Mouse (Mus musculus): ENCODE measurements around the gene Nob1. TPM values are rescaled to one million over a fixed set of nuclear protein-coding genes. Genes with fewer than 3 reads are reported as not detected.
A peak's percentile ranks its signal among the peaks of the same experiment; 100 is the strongest.

Nob1 gene
- polyA plus RNA-seq, 1 experiment from 2014 or later, result 52.0 TPM

DNA sequence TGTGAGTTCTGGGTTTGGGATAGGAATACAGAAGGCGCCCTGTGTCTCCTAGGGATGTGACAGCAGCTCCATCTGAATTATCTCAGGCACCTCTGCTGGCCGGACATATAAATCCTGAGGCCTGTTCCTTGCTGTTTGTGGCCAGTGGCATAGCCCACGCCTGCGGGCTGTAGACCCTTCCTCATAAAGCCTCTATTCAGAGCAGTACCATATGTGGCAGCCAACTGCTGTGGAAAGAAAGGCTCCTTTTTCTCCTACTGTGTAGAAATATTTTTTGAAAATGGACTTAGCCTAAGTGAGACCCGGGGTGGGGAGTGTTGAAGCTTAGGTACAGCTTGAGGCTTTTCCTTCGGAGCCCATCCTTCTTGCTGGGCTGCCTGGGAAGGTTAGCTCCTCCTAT is 33.4 kb upstream of the Nob1 start:
- H3K9ac ChIP-seq (replicated peaks; ENCODE audit: low read length), result no peak overlapping the region
- H3K27ac ChIP-seq (replicated peaks; ENCODE audit: low read depth, low read length), result no peak overlapping the region
- no peak overlapping the region for H3K4me2 ChIP-seq (ENCODE audit: low read length)
- no peaks in the 10 kb centered on the region for H3K9me3 ChIP-seq (ENCODE audit: control insufficient read depth, low read length)
- peaks cover 66% of the 10 kb centered on the region for H3K36me3 ChIP-seq (ENCODE audit: control insufficient read depth, insufficient read depth, low read length)
- no peak for ATAC-seq (ENCODE audit: low FRiP score, low TSS enrichment)
- 95% methylated on average over 6 of the region's 6 CpGs for WGBS
- H3K4me1 ChIP-seq (ENCODE audit: control insufficient read depth, insufficient read depth, low read length), result no peaks in the 10 kb centered on the region
- H3K27me3 ChIP-seq (ENCODE audit: control insufficient read depth, insufficient read depth, low read length), result no peaks in the 10 kb centered on the region
- no peak overlapping the region for H3K4me3 ChIP-seq (replicated peaks; ENCODE audit: low read depth, low read length)
- no peak for DNase-seq

DNA sequence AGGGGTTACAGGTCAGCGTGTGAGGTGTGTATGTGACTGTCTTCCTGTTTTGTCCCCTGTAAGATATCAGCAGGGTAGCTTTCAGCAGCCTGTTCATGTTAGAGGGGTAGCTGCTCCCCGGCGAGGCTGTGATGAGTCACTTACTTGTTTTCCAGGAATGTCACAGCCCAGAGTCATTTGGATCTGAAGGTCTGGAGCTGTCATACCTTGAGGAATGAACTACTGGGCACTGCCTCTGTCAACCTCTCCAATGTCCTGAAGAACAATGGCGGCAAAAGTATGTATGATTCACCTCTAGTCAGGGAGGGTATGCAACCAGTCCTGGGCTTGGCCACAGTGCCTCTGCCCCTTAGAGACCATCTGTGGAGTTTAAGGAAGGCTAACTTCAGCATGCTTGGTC is 32.9 kb upstream of the Nob1 start:
- DNase-seq (no peak), ATAC-seq (ENCODE audit: low FRiP score, low TSS enrichment) (no peak)
- no peaks in the 10 kb centered on the region for H3K4me1 ChIP-seq (ENCODE audit: control insufficient read depth, insufficient read depth, low read length)
- no peak overlapping the region for H3K27ac ChIP-seq (replicated peaks; ENCODE audit: low read depth, low read length)
- H3K4me2 ChIP-seq (ENCODE audit: low read length), result no peak overlapping the region
- H3K9me3 ChIP-seq (ENCODE audit: control insufficient read depth, low read length), result no peaks in the 10 kb centered on the region
- H3K4me3 ChIP-seq (replicated peaks; ENCODE audit: low read depth, low read length), result no peak overlapping the region
- peaks cover 65% of the 10 kb centered on the region for H3K36me3 ChIP-seq (ENCODE audit: control insufficient read depth, insufficient read depth, low read length)
- H3K27me3 ChIP-seq (ENCODE audit: control insufficient read depth, insufficient read depth, low read length), result no peaks in the 10 kb centered on the region
- no peak overlapping the region for H3K9ac ChIP-seq (replicated peaks; ENCODE audit: low read length)
- 87% methylated on average over 4 of the region's 4 CpGs for WGBS

DNA sequence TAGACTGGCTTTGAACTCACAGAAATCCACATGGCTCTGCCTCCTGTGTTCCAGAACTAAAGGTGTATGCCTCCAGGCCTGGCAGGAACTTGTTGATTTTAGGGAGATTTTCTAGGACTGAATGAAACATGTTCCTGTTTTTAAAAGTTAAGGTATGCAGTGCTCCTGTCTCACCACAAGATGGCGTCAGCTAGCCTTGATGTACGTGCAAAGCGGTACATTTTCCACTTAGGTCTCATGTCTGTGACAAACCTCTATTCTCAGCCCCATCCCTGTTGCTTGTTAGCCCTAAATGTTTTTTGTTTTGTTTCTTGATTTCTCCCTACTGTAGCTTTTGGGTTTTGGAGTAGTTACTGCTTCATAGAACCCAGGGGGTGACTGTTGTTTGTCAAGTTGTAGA is 30.4 kb upstream of the Nob1 start:
- DNase-seq (peak; percentile 70), ATAC-seq (ENCODE audit: low FRiP score, low TSS enrichment) (no peak)
- Histone ChIP-seq H3K4me3 (replicated peaks; ENCODE audit: low read depth, low read length) (no peak overlapping the region), H3K4me1 (ENCODE audit: control insufficient read depth, insufficient read depth, low read length) (no peaks in the 10 kb centered on the region), H3K36me3 (ENCODE audit: control insufficient read depth, insufficient read depth, low read length) (peaks cover 44% of the 10 kb centered on the region), H3K27me3 (ENCODE audit: control insufficient read depth, insufficient read depth, low read length) (no peaks in the 10 kb centered on the region), H3K27ac (replicated peaks; ENCODE audit: low read depth, low read length) (no peak overlapping the region), H3K4me2 (ENCODE audit: low read length) (no peak overlapping the region), H3K9me3 (ENCODE audit: control insufficient read depth, low read length) (no peaks in the 10 kb centered on the region), H3K9ac (replicated peaks; ENCODE audit: low read length) (no peak overlapping the region)
- 10% methylated on average over 3 of the region's 3 CpGs for WGBS

DNA sequence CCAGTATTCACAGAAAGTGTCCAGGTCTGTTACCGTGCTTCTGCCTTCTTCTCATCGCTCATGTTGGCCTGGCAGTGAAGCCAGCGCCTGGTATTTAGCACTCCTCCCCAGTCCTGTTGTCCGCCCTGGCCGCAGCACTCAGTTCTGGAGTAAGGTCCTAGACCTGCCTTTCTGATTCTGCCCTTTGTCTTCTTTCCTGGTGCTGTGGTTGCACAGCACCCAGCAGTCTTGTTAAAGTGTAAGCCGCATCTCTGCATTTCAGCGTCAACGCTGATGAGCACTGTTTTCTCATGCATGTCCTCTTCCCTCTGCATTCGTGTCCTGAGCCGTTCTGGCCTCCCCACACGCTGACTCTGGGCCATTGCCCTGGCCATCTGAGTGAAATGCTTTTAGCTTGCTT is 28.5 kb upstream of the Nob1 start:
- Histone ChIP-seq H3K27ac (replicated peaks; ENCODE audit: low read depth, low read length) (no peak overlapping the region), H3K9ac (replicated peaks; ENCODE audit: low read length) (no peak overlapping the region), H3K27me3 (ENCODE audit: control insufficient read depth, insufficient read depth, low read length) (no peaks in the 10 kb centered on the region), H3K9me3 (ENCODE audit: control insufficient read depth, low read length) (no peaks in the 10 kb centered on the region), H3K36me3 (ENCODE audit: control insufficient read depth, insufficient read depth, low read length) (peaks cover 28% of the 10 kb centered on the region), H3K4me1 (ENCODE audit: control insufficient read depth, insufficient read depth, low read length) (no peaks in the 10 kb centered on the region), H3K4me2 (ENCODE audit: low read length) (no peak overlapping the region), H3K4me3 (replicated peaks; ENCODE audit: low read depth, low read length) (no peak overlapping the region)
- DNase-seq, result no peak
- 95% methylated on average over 11 of the region's 11 CpGs for WGBS
- no peak for ATAC-seq (ENCODE audit: low FRiP score, low TSS enrichment)

DNA sequence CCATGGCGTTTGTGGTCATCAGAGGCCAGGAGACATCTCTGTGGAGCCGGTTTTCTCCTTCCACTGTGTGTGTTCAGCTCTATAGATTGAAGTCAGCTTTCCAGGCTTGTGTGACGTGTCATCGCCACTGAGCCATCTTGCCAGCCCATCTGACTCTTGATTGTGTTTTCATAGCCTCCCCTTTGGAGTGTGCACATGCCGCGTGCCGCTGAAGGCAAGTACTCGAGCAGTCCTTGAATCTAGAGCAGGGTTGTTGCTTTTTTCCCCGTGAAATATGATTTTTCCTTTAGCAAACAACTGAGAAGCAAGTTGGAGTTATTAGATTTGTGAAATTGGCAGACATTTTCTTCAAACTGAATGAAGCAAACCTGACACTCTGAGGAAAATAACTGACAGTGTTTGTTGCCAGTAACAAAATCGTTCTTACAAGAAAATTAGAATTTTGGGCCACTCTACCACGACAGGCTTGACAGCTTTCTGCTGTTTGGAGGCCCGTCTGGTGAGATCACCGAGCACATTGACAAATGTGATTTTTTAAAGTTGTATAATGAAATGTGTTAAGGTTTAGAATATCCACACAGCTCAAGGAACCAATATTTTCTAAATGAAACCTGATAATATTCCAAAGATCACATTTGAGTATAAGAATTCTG is 26.7 kb upstream of the Nob1 start:
- 93% methylated on average over 13 of the region's 13 CpGs for WGBS
- ATAC-seq (ENCODE audit: low FRiP score, low TSS enrichment), result no peak
- H3K36me3 ChIP-seq (ENCODE audit: control insufficient read depth, insufficient read depth, low read length), result peaks cover 18% of the 10 kb centered on the region
- H3K9ac ChIP-seq (replicated peaks; ENCODE audit: low read length), result no peak overlapping the region
- no peak overlapping the region for H3K4me2 ChIP-seq (ENCODE audit: low read length)
- no peaks in the 10 kb centered on the region for H3K4me1 ChIP-seq (ENCODE audit: control insufficient read depth, insufficient read depth, low read length)
- H3K9me3 ChIP-seq (ENCODE audit: control insufficient read depth, low read length), result no peaks in the 10 kb centered on the region
- H3K4me3 ChIP-seq (replicated peaks; ENCODE audit: low read depth, low read length), result no peak overlapping the region
- H3K27ac ChIP-seq (replicated peaks; ENCODE audit: low read depth, low read length), result no peak overlapping the region
- DNase-seq, result no peak
- H3K27me3 ChIP-seq (ENCODE audit: control insufficient read depth, insufficient read depth, low read length), result no peaks in the 10 kb centered on the region

DNA sequence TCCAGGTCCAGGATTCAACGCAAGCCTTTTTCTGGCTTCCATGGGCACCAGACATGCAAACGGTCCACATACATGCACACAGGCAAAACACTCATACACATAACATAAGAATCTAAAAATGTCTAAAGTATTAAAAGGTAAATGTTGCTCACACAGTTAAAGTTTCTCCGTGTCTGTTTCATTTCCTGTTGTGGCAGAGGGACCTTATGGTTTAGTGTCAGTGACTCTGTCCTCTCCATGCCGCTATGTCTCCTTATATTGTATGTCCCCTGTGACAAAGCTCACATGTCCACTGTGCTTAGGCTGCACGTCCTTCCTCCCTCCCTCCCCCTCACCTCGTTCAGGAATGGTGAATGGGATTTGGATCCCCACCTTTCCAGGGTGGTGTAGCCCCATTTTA is 24.8 kb upstream of the Nob1 start:
- H3K4me2 ChIP-seq (ENCODE audit: low read length), result no peak overlapping the region
- H3K9me3 ChIP-seq (ENCODE audit: control insufficient read depth, low read length), result no peaks in the 10 kb centered on the region
- no peak overlapping the region for H3K9ac ChIP-seq (replicated peaks; ENCODE audit: low read length)
- no peaks in the 10 kb centered on the region for H3K27me3 ChIP-seq (ENCODE audit: control insufficient read depth, insufficient read depth, low read length)
- no peaks in the 10 kb centered on the region for H3K4me1 ChIP-seq (ENCODE audit: control insufficient read depth, insufficient read depth, low read length)
- no peak for ATAC-seq (ENCODE audit: low FRiP score, low TSS enrichment)
- H3K27ac ChIP-seq (replicated peaks; ENCODE audit: low read depth, low read length), result no peak overlapping the region
- no peak overlapping the region for H3K4me3 ChIP-seq (replicated peaks; ENCODE audit: low read depth, low read length)
- DNase-seq, result no peak
- H3K36me3 ChIP-seq (ENCODE audit: control insufficient read depth, insufficient read depth, low read length), result peaks cover 12% of the 10 kb centered on the region
- 78% methylated on average over 6 of the region's 6 CpGs for WGBS

DNA sequence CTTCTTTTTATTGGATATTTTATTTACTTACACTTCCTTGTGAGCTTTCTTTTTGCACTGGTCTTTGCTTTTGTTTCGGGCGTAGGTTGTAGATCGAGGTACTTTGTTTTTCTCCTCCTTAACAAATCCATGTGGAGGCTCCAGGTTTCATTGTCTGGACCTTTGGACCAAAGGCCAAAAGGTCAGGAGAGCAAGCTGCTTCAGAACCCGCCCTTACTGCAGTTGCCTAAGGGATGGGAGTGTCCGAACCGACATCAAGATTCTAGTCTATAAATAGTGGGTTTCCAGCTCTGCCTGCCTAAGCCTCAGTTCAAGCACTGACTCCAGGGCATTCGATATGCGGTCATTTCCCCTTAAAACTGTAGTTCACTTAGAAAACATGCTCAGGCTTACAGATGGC is 24.3 kb upstream of the Nob1 start:
- Histone ChIP-seq H3K4me3 (replicated peaks; ENCODE audit: low read depth, low read length) (no peak overlapping the region), H3K27me3 (ENCODE audit: control insufficient read depth, insufficient read depth, low read length) (no peaks in the 10 kb centered on the region), H3K9ac (replicated peaks; ENCODE audit: low read length) (no peak overlapping the region), H3K9me3 (ENCODE audit: control insufficient read depth, low read length) (no peaks in the 10 kb centered on the region), H3K4me1 (ENCODE audit: control insufficient read depth, insufficient read depth, low read length) (no peaks in the 10 kb centered on the region), H3K4me2 (ENCODE audit: low read length) (no peak overlapping the region), H3K36me3 (ENCODE audit: control insufficient read depth, insufficient read depth, low read length) (peaks cover 12% of the 10 kb centered on the region), H3K27ac (replicated peaks; ENCODE audit: low read depth, low read length) (no peak overlapping the region)
- no peak for DNase-seq
- WGBS, result 25% methylated on average over 8 of the region's 8 CpGs
- ATAC-seq (ENCODE audit: low FRiP score, low TSS enrichment), result no peak

DNA sequence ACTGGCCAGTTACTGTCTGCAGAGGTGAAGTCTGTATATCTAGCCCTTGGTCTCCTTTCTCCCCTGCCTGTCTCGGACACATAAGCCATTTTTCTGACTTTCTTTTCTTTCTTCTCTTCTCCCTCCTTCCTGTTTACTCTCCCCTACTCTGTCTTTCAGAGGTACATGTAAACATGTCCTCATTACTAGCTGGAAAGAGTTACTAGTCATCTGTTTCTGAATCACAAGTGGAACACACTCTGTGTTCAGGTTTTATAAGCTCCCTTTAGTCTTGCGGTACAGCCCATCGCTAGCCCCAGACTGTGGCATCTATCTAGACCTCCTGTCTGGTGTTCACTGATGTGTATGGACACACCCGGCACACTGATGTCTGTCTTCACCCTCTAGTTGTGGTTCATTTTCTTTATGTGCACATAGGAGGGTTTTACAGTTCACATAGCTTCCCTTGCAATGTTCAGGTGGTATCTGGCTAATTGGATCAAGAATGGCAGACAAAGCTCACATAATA is 23.6 kb upstream of the Nob1 start:
- no peak for DNase-seq
- WGBS, result 60% methylated on average over 4 of the region's 4 CpGs
- no peaks in the 10 kb centered on the region for H3K9me3 ChIP-seq (ENCODE audit: control insufficient read depth, low read length)
- peaks cover 7% of the 10 kb centered on the region; the same call in 1 of the 2 replicates for H3K36me3 ChIP-seq (ENCODE audit: control insufficient read depth, insufficient read depth, low read length)
- H3K4me1 ChIP-seq (ENCODE audit: control insufficient read depth, insufficient read depth, low read length), result no peaks in the 10 kb centered on the region
- H3K4me3 ChIP-seq (replicated peaks; ENCODE audit: low read depth, low read length), result no peak overlapping the region
- H3K27me3 ChIP-seq (ENCODE audit: control insufficient read depth, insufficient read depth, low read length), result no peaks in the 10 kb centered on the region
- no peak for ATAC-seq (ENCODE audit: low FRiP score, low TSS enrichment)
- no peak overlapping the region for H3K27ac ChIP-seq (replicated peaks; ENCODE audit: low read depth, low read length)
- no peak overlapping the region for H3K9ac ChIP-seq (replicated peaks; ENCODE audit: low read length)
- no peak overlapping the region for H3K4me2 ChIP-seq (ENCODE audit: low read length)

DNA sequence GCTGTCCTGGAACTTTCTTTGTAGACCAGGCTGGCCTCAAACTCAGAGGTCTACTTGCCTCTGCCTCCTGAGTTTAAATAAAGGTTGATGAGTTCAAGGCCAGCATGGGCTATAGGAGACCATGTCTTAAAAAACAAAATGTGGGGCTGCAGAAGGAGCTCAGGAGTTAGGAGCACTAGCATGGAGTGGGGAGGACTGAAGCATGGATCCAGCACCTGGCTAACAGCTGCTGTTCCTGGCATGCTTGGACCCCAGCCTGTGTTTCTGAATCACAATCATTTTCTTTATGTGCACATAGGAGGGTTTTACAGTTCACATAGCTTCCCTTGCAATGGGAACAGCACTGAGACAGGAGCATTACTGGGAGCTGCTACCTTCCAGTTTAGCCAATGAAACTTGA is 22.9 kb upstream of the Nob1 start:
- no peak for ATAC-seq (ENCODE audit: low FRiP score, low TSS enrichment)

More for the DNA sequence above, 22.9 kb upstream of the Nob1 start:
- no peak overlapping the region for H3K27ac ChIP-seq (replicated peaks; ENCODE audit: low read depth, low read length)
- no peak overlapping the region for H3K4me3 ChIP-seq (replicated peaks; ENCODE audit: low read depth, low read length)
- H3K9me3 ChIP-seq (ENCODE audit: control insufficient read depth, low read length), result no peaks in the 10 kb centered on the region
- no peaks in the 10 kb centered on the region for H3K4me1 ChIP-seq (ENCODE audit: control insufficient read depth, insufficient read depth, low read length)
- H3K9ac ChIP-seq (replicated peaks; ENCODE audit: low read length), result no peak overlapping the region
- H3K4me2 ChIP-seq (ENCODE audit: low read length), result no peak overlapping the region
- no peaks in the 10 kb centered on the region for H3K27me3 ChIP-seq (ENCODE audit: control insufficient read depth, insufficient read depth, low read length)
- no peak for DNase-seq
- H3K36me3 ChIP-seq (ENCODE audit: control insufficient read depth, insufficient read depth, low read length), result 0 out of 2 replicates have a peak, but pooled peaks cover under 1% of the 10 kb centered on the region

Data from midbrain, embryonic 14.5 days (tissue).